Mouse (Mus musculus) limb, embryonic 13.5 days (tissue): ENCODE measurements around the gene Zfp651. TPM values are rescaled to one million over a fixed set of nuclear protein-coding genes. Genes with fewer than 3 reads are reported as not detected.

Experiments
- ATAC-seq: fragments of 200-750 bp; cut with Nextera tagmentation; 2 replicates; pipeline ENCODE4 v1.8.0; 2017; ENCODE audit warnings: low read depth, moderate number of reproducible peaks, moderate TSS enrichment; ENCODE audit not compliant: low FRiP score
- H3K27ac ChIP-seq: fragments of 300-500 bp; sonication (generic); 2 replicates; pipeline ENCODE4 v1.5.1; 2015; ENCODE audit warnings: inconsistent platforms, mild to moderate bottlenecking, moderate library complexity
- H3K27me3 ChIP-seq: fragments of 300-500 bp; sonication (generic); 2 replicates; pipeline ENCODE4 v1.6.1; 2015; ENCODE audit warnings: mild to moderate bottlenecking, inconsistent platforms
- H3K36me3 ChIP-seq: fragments of 300-500 bp; sonication (generic); 2 replicates; pipeline ENCODE4 v1.6.1; 2015; ENCODE audit warnings: inconsistent platforms, mild to moderate bottlenecking, moderate library complexity
- H3K4me1 ChIP-seq: fragments of 300-500 bp; sonication (generic); 2 replicates; pipeline ENCODE4 v1.6.1; 2015; ENCODE audit warnings: inconsistent platforms
- H3K4me2 ChIP-seq: fragments of 300-500 bp; sonication (generic); replicated peaks from 2 replicates; pipeline ENCODE4 v1.6.1; 2015; ENCODE audit warnings: inconsistent platforms, mild to moderate bottlenecking, moderate library complexity
- H3K4me3 ChIP-seq: fragments of 300-500 bp; sonication (generic); 2 replicates; pipeline ENCODE4 v1.5.1; 2015; ENCODE audit warnings: moderate library complexity, mild to moderate bottlenecking, inconsistent platforms
- H3K9ac ChIP-seq: fragments of 300-500 bp; sonication (generic); 2 replicates; pipeline ENCODE4 v1.6.1; 2015; ENCODE audit warnings: mild to moderate bottlenecking, inconsistent platforms
- H3K9me3 ChIP-seq: fragments of 300-500 bp; sonication (generic); 2 replicates; pipeline ENCODE4 v1.6.1; 2016; ENCODE audit warnings: inconsistent platforms
- WGBS: fragments of 180-500 bp; shearing (Covaris S2); methylation state at CpG from one replicate; pipeline ENCODE4 v1.1.7; 2015; 5-methylcytosine and 5-hydroxymethylcytosine counted together
- polyA plus RNA-seq: library from polyadenylated mRNA; unstranded; fragments of >200 nt; fragmentation: Nextera tagmentation; extraction: Ambion mirVana; gene quantifications from 2 replicates; pipeline ENCODE4 v1.2.1, GENCODE M21; 2015

The Zfp651 gene
- polyA plus RNA-seq, 1 experiment from 2014 or later: 18.9 TPM

DNA sequence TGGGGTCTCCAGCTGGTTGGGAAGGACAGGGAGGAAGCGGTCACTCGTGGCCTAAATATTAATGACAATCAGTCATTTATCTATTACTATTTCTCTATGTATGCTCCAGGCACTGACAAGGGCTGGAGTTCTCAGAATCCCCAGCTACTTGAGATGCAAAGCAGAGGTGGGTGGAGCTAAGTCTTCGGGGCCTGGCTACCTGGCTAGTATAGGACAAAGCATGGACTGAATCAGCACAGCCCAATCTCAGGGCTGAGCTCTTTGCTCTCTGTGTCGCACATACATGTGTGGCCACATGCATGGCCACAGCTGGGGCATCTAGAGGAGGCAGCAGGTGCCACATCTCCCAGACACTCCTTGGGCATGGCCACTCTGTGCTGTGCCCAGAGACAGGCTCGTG lies 61.6 kb downstream of the Zfp651 start:
- WGBS: 77% methylated on average over 5 of the region's 5 CpGs
- ATAC-seq: no peak

More for the DNA sequence above, 61.6 kb downstream of the Zfp651 start:
- Histone ChIP-seq H3K27ac (0 out of 2 replicates have a peak overlapping the region, but pooled peaks have one; percentile 94), H3K36me3 (no peaks in the 10 kb centered on the region), H3K9ac (no peak overlapping the region), H3K4me1 (peaks cover 25% of the 10 kb centered on the region), H3K27me3 (no peaks in the 10 kb centered on the region), H3K4me2 (no peak overlapping the region), H3K9me3 (no peaks in the 10 kb centered on the region), H3K4me3 (no peak overlapping the region)

Other genes with a start within 250 kb of the Zfp651 start
- gene Lyzl4, start 117.2 kb upstream of the Zfp651 start, polyA plus RNA-seq: 0.32 and 0.54 TPM in 2 replicates
- 0.42 and 0.85 TPM in 2 replicates for gene Vipr1, start 116.6 kb upstream of the Zfp651 start, polyA plus RNA-seq
- gene Sec22c, start 53.8 kb upstream of the Zfp651 start, polyA plus RNA-seq: 13.4 and 15.4 TPM in 2 replicates
- gene Ss18l2, start 49.0 kb upstream of the Zfp651 start, polyA plus RNA-seq: 128 and 142 TPM in 2 replicates
- 82.4 and 84.1 TPM in 2 replicates for gene Nktr, start 40.2 kb upstream of the Zfp651 start, polyA plus RNA-seq
- 12.5 and 13.3 TPM in 2 replicates for gene Klhl40, start 18.3 kb downstream of the Zfp651 start, polyA plus RNA-seq
- gene Hhatl, start 33.2 kb downstream of the Zfp651 start, polyA plus RNA-seq: 0.53 and 0.82 TPM in 2 replicates
- 0.76 and 0.88 TPM in 2 replicates for gene Ccdc13, start 80.1 kb downstream of the Zfp651 start, polyA plus RNA-seq
- 192 and 196 TPM in 2 replicates for gene Higd1a, start 99.0 kb downstream of the Zfp651 start, polyA plus RNA-seq
- 0.18 and 0.33 TPM in 2 replicates for gene Ackr2, start 139.0 kb downstream of the Zfp651 start, polyA plus RNA-seq
- gene Cyp8b1, start 157.0 kb downstream of the Zfp651 start, polyA plus RNA-seq: not detected in 2 replicates
- 5.4 and 6.1 TPM in 2 replicates for gene Fam198a, start 191.7 kb downstream of the Zfp651 start, polyA plus RNA-seq
- gene Pomgnt2, start 237.8 kb downstream of the Zfp651 start, polyA plus RNA-seq: 15.2 and 16.0 TPM in 2 replicates